Mouse (Mus musculus) T-helper 17 cell (primary cell): ENCODE data around the gene Ogdh.

ENCODE experiments used
- in situ Hi-C, 2 experiments: fragments of 300-600 bp; cut with MboI, MseI; formaldehyde crosslinking; loops; 1 replicate in 1 of 2; 2 replicates in 1 of 2; pipeline ENCODE4 v1.15.1; 2025; ENCODE audit warnings: high pct_unique_total_duplicates in 2 of 2

The Ogdh gene

DNA sequence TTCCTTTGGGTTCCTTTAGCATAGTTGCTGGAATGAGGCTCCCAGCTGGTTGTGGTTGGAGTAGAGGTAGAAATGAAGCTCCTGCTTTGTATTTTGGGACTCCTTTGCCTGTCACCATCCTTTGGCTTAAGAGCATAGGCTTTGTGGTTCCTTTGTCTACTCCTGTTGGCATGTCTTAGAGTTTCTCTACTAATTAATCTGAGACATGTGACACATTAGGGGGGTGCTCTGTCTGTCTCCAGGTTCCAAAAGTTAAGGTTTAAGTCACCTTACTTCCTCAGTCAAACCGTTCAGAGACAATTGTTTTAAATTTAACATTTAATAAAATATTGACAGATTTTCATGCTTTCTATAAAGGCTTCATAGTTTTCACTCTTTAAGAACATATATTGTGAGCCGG lies 2.2 kb downstream of the Ogdh start:
- in situ Hi-C loops = loop anchor here in 1 of 2 experiments (10.0 kb wide), 1 partner anchor 959 kb away; no protein-coding TSS in a partner anchor

DNA sequence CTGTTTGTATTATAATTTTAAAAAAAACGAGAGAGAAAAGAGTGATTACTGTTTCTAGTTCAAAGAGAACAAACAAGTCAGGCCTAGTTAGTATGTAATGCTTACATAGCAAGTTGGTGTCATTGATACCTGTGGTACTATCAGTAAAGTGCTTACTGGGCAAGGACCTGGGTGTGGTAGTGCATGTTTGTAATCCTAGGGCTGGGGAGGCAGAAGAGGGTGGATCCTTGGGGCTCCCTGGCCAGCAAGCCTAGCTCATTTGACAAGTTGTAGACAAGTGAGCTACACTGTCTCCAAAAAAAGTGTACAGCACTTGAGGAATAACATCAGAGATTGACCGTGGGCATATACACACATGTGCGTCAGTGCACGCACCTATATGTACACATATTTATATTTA lies 3.2 kb downstream of the Ogdh start:
- in situ Hi-C loops = loop anchor here in 1 of 2 experiments (10.0 kb wide), 1 partner anchor 960 kb away; no protein-coding TSS in a partner anchor

DNA sequence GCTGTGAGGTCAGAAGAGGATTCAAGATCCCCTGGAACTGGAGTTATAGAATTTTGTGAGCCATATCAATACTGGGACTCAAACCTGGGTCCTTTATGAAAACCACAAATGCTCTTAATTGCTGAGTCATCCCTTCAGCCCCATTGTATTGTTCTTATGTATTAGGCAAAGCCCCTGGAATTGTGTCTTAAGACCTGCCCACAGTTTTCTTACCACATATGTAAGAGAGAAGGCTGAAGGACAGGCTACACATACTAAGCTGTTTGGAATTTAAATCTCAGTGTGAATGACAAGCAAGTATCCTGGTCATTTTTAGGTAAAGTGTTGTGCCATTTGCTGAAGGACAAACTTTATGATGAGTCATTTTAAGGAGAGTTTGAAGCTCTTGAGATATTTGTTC lies 4.6 kb downstream of the Ogdh start:
- in situ Hi-C loops = loop anchor here in 1 of 2 experiments (10.0 kb wide), 1 partner anchor 961 kb away; no protein-coding TSS in a partner anchor

DNA sequence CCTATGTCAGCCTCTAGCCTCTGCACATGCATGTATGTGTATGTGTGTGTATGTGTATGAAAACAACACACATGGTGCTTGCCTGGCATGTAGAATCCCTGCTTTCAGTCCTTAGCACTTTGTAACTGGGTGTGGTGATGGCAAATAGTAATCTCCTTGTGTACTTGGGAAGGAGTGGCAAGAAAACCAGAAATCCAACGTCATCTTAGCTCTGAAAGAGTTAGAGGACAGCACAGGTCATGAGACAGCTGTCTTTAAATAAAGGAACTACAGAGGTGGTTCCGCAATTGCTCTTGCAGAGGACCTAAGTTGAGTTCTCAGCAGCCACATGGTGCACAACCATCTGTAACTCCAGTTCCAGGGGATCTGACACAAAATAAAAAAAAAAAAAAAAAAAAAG lies 8.0 kb downstream of the Ogdh start:
- in situ Hi-C loops = loop anchor here in 1 of 2 experiments (10.0 kb wide), 1 partner anchor 965 kb away; no protein-coding TSS in a partner anchor

DNA sequence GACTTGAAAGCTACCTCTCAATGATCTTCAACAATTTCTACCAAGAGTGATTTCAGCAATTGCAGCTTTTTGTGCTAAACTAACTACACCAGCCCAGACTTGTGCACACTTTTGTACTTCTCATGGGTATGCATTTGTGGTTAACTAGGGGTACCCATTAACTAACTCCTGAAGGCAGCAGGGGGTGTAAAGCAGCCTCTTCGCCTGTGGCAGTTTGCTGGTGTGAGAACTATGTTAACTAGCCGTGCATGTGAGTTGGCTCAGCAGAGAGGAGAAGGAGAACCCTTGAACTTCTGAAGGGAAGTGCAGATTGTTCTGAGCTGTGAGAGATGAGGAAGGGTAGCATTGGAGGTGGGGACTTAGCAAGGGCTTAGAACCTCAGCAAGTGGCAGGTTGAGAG lies 11.4 kb downstream of the Ogdh start:
- in situ Hi-C loops = no loop called here

DNA sequence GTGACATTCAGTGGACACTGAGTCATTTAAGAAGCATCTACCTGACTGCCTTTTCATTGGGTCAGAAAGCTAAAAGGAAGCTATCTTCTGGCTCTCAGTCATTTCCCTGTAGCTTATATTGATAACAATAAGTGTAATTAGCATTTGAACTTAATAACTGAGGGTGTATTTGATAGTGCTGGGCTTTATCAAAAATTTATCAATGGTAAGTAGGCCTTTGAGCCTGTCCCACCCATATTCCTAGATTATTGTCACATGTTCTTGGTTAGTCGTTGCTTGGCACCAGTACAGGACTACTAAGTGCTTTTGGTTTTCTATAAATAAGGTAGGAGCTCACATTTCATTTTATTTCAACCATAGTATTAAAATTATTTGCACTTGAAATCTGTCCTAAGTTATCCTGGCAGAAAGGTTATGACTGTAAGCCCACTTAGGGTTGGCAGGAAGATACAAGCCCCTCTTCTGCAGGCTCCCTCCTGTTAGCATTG lies 14.6 kb downstream of the Ogdh start:
- in situ Hi-C loops = loop anchor here in 1 of 2 experiments (5.0 kb wide), 1 partner anchor 41 kb away; no protein-coding TSS in a partner anchor

DNA sequence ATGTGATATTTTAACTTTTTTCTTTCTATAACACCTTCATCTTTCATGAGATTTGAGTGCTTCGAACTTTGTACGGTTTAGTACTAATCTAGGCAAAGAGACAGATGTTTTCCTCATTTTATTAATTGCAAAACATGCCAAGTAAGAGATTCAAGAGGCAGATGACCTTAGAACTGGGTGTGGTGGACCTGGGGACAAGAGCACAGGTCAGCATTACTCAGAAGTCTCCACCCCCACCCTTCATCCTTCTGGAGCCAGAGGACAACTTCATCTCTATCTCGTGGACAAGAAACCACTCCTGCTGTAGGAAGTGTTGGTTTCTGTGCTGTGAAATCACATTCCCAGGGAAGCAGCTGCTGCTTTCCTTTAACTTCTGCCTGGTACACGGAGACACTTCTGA lies 16.7 kb downstream of the Ogdh start:
- in situ Hi-C loops = loop anchor here in 1 of 2 experiments (5.0 kb wide), 1 partner anchor 39 kb away; no protein-coding TSS in a partner anchor

DNA sequence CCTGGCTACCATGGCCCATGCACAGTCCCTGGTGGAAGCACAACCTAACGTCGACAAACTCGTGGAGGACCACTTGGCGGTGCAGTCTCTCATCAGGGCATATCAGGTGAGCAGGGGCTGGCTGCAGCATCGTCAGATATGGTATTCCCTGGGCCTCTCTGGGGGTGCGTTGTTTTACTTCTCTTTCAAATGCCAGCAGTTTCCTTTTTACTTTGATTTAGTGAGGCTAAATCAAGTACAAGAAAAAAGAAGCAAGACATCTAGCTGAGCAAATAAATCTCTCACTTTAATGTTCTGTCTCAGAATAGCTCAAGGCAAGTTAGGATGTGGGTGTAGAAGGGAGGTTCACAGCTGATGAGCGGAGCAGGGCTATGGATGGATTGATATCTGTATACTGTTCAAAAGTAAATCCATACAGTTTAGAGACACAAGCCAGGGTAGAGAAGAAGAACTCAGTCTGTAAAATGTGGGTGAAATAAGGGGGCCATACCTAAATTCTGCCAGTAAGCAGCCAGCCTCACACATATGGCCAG lies 22.5 kb downstream of the Ogdh start:
- in situ Hi-C loops = no loop called here

DNA sequence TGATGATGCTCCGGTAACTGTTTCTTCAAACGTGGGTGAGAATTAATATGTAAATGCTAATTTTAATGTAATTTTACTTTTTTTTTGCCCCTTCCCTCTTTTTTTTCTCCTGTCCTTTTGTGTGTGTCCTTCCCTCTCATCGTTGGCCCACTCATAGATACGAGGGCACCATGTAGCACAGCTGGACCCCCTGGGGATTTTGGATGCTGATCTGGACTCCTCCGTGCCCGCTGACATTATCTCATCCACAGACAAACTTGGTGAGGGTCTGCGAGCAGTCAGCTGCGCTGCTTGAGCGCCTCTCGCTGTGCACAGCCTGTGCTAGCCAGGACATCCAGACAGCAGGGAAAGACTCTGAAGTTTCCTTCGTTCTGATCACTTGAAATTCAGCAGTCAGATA lies 25.4 kb downstream of the Ogdh start:
- in situ Hi-C loops = no loop called here

DNA sequence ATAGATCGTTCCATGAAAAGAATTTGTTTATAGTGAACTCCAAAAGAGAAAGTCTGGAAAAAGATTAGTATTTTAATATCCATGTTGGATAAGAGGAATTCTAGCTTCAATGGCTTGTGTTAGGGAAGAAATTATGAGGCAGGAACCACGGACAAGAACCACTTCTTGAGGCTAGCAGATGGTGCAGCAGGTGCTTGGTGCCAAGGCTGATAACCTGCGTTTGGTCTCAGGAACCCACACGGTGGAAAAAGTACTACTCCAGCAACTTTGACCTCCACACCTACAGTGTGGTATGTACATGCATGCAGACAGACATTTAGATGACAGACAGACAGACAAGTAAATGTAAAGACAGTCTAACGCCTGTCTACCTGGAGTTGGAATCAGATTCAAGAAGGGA lies 27.1 kb downstream of the Ogdh start:
- in situ Hi-C loops = no loop called here

DNA sequence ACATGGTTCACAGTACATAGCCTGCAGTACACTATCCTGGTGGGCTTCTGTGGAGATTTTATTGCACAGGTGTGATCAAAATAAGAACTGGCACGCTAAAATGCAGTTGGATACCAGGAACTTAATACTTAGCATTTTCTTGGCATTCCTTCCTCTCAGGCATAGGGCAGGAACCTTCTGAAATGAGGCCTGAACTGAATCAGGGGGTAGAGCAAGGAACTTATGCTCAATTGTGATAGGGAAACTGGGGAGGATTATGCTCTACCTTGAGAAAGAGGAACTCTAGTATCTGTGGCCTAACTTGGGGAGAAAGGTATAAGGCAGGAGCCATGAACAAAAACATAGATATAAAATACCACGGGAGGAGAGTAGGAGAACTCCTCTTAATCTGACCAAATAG lies 27.9 kb downstream of the Ogdh start:
- in situ Hi-C loops = no loop called here

DNA sequence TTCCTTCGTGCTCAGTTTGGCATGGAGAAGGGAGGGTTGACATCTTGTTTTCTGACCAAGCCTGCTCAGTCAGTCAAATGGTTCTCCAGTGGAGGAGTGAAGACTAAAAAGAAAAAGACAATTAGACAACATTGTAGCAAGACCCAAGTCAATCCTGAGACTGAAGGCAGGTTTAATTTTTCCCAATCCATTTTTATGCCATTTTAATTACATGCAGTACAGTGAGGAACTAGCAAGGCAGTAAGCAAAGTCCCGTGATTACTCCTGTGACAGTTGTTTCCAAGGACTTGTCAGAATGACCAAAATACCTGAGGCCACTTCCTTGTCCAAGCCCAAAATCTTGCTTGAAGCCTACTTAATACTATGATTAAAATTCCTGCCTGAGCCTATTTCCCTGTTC lies 30.7 kb downstream of the Ogdh start:
- in situ Hi-C loops = loop anchor here in 1 of 2 experiments (10.0 kb wide), 1 partner anchor 1547 kb away; no protein-coding TSS in a partner anchor

DNA sequence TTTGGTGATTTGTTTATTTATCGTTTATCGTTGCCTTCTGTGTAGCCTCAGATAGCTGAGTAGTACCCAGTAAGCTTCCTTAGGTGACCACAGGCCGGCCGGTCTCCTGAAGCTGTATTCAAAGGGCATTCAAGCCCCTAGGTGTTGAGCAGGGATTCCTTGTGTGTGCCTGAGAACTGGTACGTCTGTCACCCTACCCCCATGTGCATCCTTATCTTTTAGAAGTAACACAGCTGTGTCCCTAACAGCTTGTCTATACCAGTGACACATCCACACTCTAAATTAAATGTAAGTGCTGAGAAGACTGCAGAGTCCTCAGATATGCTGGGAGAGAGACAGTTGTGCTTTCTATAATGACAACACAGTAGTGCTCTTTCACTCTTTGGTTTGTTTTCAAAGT lies 31.9 kb downstream of the Ogdh start:
- in situ Hi-C loops = loop anchor here in 1 of 2 experiments (10.0 kb wide), 1 partner anchor 1549 kb away; no protein-coding TSS in a partner anchor

DNA sequence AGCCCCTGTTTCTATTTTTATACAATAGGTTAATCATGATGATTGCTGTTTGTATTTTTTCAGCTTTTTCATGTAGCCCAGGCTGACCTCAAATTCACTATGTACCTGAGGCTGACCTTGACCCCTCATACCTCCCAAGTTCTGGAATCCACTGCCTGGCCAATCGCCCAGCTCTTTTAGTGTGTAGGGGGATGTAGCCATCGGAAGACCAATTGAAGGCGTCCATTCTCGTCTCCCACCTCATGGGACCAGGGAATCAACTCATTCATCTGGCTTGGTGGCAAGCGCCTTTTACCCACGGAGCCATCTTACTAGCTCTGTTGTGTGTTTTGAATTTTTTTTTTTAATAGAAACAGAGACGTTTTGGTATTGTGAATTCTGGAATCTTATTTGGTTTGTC lies 39.8 kb downstream of the Ogdh start:
- in situ Hi-C loops = no loop called here

DNA sequence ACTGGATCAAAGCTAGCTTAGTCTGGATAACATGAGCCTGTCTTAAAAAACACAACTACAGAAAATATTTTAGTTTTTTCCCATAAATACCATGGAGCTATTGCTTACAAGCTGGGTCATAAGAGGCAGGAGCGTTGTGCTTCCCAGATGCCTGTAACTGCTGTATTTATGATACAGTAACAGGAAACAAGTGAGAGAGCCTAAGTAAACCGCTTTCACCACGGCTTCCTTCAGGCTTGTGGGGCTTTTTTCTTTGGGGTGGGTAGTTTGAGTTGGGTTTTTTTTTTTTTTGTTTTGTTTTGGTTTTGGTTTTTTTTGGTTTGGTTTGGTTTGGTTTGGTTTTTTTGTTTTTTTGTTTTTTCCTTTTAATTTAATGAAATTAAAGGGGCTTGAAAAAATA lies 41.2 kb downstream of the Ogdh start:
- in situ Hi-C loops = no loop called here

DNA sequence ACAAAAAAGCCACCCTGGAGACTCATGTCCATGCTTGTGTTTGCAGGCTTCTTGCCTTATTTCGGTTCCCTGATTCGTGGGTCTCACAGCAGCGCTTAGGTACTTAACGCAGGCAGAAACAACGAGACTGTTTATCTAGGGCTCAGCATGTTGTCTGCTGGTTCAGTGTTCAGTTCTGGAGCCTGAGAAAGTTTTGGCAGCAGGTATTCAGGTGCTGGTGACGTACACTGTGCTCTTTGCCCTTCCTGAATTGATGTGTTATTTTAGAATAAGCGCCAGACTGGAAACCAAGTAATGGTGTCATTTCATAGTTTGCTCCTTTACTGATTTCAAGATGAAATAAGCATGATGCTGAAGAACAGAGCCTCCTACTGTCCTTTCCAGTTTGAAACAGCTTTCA lies 42.0 kb downstream of the Ogdh start:
- in situ Hi-C loops = no loop called here

DNA sequence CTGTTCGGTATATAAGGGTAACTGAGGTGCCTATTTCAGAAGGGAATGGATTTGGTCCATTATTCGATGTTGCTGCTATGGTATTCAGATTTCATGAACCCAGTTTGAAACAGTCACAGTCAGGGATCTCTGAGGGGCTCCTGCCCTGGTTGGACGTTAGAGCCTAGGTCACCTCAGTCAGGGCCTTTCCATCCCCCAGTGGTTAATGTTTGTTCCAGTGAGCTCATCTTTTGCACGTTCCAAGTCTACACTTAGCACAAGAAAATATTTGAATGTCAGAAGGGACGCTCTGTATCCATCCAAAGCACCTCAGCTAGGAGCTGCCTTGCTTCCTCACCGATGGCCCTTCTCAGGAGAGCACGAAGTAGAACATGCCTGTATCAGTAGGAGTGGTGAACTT lies 43.9 kb downstream of the Ogdh start:
- in situ Hi-C loops = no loop called here

DNA sequence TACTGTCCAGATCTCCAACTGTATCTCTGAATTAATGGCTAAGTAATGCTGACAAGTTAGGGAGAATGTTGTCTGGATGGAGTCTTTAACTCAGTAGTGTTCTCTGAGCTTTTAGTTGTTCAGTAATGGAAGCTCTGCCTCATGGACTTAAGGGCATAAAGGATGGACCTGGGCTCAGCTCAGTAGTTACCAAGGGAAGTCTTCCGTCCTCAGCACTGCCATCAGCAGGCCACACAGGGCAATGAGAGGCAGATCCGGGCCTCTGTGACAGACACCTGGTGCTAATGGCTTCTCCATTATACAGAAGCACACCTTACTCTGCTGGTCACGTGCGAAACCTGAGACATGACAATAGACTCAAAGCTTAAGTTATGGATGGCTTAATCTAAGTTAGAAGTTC lies 45.3 kb downstream of the Ogdh start:
- in situ Hi-C loops = no loop called here

DNA sequence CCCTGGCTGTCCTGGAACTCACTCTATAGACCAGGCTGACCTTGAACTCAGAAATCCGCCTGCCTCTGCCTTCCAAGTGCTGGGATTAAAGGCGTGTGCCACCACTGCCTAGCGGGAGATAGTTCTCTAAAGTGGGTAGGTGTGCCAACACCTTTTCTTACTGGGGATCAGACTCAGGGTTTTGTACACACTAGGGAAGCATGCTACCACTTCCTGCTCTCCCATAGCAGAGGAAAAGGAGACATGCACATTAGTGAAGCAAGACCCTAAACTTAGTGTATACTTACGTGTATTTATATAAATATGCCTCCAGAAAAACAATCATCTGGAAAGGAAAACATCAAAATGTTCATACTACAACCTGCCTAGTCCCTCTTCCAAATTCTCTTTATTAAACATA lies 54.5 kb downstream of the Ogdh start:
- in situ Hi-C loops = loop anchor here in 1 of 2 experiments (5.0 kb wide), 1 partner anchor 39 kb away; no protein-coding TSS in a partner anchor

DNA sequence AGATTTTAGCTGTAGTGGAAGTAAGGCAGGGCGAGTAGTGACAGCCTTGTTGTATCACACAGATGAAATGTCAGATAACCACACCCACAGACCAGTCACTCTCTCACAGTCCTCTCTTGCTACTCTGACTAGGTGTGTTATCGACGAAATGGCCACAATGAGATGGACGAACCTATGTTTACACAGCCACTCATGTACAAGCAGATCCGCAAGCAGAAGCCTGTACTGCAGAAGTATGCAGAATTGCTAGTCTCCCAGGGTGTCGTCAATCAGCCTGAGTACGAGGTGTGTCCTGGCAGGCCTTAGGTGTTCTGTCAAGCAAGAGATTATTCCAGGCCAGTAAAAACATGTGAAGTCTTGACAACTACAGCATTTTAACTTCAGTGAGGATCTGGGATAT lies 55.5 kb downstream of the Ogdh start:
- in situ Hi-C loops = loop anchor here in 1 of 2 experiments (5.0 kb wide), 1 partner anchor 40 kb away; no protein-coding TSS in a partner anchor

DNA sequence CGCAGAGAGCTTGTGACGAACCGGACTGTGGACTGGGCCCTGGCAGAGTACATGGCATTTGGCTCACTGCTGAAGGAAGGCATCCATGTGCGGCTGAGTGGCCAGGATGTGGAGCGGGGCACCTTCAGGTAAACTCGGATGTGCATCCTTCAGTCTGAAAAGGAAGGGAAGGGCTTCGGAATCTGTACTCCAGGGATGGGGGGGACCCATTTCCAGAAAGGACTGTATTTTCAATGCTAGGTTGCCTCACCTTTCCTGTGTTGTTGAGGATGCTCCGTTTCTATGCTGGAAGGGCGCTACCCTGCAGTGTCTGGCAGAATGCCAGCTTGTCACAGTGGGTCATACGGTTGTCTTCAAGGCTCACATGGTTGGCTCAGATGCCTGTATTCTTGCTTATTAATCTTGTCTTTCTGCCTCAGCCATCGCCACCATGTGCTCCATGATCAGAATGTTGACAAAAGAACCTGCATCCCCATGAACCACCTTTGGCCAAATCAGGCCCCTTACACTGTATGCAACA lies 57.3 kb downstream of the Ogdh start:
- in situ Hi-C loops = loop anchor here in 1 of 2 experiments (5.0 kb wide), 1 partner anchor 41 kb away; no protein-coding TSS in a partner anchor

DNA sequence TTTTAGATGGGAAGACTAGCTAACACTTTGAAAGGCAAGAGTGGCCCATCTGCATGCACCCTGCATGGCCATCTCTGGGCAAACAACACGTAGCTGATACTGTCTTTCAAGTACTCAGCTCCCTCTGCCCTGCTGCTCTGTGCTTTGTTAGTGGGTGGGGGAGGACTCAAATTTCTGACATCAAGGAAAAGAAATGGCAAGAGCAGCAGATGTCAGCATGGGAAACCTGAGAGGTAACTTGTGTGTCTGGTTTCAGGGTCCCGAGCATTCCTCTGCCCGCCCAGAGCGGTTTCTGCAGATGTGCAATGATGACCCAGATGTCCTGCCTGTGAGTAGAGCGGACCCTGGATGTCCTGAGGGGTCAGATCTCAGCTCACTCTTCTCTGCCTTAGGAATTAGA lies 58.2 kb downstream of the Ogdh start:
- in situ Hi-C loops = loop anchor here in 1 of 2 experiments (5.0 kb wide), 1 partner anchor 42 kb away; no protein-coding TSS in a partner anchor

DNA sequence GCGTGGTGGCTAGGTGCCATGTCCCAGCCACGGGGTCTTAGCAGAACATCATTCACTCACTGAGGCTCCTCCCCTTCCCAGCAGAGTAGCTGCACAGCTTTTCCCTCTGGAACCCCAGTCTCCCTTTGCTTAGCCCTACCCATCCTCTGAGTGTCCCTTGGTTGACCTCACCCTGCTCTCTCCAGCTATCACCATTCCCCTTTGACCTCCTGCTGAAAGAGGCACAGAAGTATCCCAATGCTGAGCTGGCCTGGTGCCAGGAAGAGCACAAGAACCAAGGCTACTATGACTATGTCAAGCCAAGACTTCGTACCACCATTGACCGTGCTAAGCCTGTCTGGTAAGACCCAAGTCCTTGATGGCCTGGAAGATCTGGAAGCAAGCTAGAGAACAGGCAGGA lies 63.7 kb downstream of the Ogdh start:
- in situ Hi-C loops = no loop called here
